Mouse (Mus musculus): ENCODE results near the gene Klhl10. TPM values are rescaled to one million over a fixed set of nuclear protein-coding genes. Genes with fewer than 3 reads are reported as not detected.
A peak's percentile ranks its signal among the peaks of the same experiment; 100 is the strongest.

Klhl10 gene
- total RNA-seq (2021) = 1 to 10 TPM in 1 of 2 experiments, under 1 TPM in 1; 0.61 to 1.4 TPM
- long read RNA-seq, experiment 1, partial matches to known transcripts = 0 of 184 reads
- long read RNA-seq, experiment 1, other reads (novel, unspliced or antisense) = 184 of 184 reads
- long read RNA-seq, experiment 2, partial matches to known transcripts = 0 of 108 reads
- long read RNA-seq, experiment 2, other reads (novel, unspliced or antisense) = 108 of 108 reads

GRCm38 (mm10) chr11:100441797-100442196 is at the start of gene Klhl10, which contains the start of gene Nt5c3b:
TSS of gene Klhl10 (plus strand) at chr11:100441917.
TSS of gene Nt5c3b (minus strand) at chr11:100441808.
- intact Hi-C loops (cut with DNase I) = no loop called here
- no peak for TF ChIP-seq CTCF (IDR thresholded peaks at IDR 0.05)
- peak within 1 kb of the TSS; percentile 72 for H3K4me3 ChIP-seq
- peak within 1 kb of the TSS; percentile 91 for H3K27ac ChIP-seq
- DNase-seq (ENCODE audit: extremely low spot score in 1 of 2, low spot score in 2 of 2) = no peak

DNA sequence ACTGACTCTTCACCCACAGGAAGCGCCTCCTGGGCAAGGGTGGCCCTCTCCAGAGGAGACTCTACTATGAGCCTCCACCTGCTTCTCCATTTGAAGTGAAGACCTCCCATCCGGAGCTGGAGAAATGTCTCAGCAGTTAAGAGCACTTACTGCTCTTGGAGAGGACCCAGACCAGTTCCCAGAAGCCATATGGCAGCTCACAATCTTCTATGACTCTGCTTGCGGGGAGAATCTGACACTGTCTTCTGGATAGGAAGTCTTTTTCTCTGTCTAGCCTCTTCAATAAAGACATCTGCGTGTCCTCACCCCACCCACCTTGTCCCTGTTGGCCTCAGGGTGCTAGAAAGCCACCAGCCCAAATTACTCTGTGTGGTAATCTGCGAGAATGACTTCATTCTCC is 48.8 kb upstream of the Klhl10 start:
- no peak for TF ChIP-seq CTCF (IDR thresholded peaks at IDR 0.05)
- no peak for DNase-seq (ENCODE audit: extremely low spot score in 1 of 2, low spot score in 2 of 2)
- H3K27ac ChIP-seq = peak overlapping the region; percentile 51; the same call in 1 of the 2 replicates
- intact Hi-C loops (cut with DNase I) = no loop called here
- no peak overlapping the region for H3K4me3 ChIP-seq

- Histone ChIP-seq H3K4me3 (no peak overlapping the region), H3K27ac (peak overlapping the region; percentile 51; the same call in 1 of the 2 replicates)
- intact Hi-C loops (cut with DNase I) = no loop called here
- no peak for TF ChIP-seq CTCF (IDR thresholded peaks at IDR 0.05)
- peak in 1 of 2 experiments; percentile 38 for DNase-seq (ENCODE audit: extremely low spot score in 1 of 2, low spot score in 2 of 2)
Measured at GRCm38 (mm10) chr11:100393733-100394132, 48.0 kb upstream of the Klhl10 start.

DNA sequence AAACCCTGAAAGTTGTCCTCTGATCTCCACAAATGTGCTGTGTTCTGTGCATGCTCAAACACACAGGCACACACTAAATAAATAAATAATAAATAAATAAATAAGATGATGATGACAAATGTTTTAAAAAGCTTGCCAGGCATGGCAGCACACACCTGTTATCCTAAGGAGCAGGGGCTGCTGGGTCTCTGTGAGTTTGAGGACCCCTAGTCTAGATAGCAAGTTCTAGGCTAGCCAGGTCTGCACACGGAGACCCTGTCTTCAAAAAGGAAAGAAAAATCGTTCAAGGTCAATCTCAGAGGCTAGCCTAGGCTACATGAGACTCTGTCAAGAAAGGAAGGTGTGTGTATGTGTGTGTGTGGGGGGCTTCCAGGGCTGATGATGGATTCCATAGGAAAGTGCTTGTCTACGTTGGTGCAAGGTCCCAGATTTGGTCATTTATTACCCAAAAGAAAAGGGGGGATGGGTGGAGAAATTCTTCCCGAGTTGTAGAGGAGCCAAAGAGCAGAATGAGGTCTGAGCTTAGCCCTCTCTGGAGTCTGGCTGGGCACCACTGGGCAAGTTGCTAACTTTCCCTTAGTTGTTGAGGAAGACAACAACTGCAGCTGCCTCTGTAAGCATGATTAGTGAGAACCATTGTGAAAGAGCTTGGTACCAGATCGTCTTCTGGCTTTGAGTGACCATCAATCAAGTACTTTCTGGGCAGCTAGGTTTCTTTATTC is 47.2 kb upstream of the Klhl10 start:
- intact Hi-C loops (cut with DNase I) = no loop called here
- DNase-seq (ENCODE audit: extremely low spot score in 1 of 2, low spot score in 2 of 2) = no peak
- TF ChIP-seq CTCF (IDR thresholded peaks at IDR 0.05) = no peak
- H3K4me3 ChIP-seq = no peak overlapping the region; the same call in 1 of the 2 replicates
- peak overlapping the region; percentile 72; the same call in 1 of the 2 replicates for H3K27ac ChIP-seq

DNA sequence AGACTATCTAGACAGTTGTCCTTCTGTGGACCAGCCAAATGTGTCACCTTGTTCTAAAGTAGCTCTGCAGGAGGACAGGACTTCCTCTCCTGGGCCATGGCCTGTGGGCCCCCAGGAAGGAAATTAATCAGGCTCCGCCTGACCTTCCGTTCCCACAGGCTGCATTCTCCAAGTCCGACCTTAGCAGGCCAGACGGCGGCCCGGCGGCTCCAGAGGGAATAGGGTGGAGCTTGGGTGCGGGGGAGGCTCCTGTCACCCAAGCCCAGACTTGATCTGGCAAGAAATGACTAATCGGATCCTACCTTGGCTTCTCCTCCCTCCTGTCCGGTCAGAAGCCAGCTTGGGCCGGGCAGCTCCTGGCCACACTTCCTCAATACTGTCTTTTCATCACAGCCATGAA is 46.5 kb upstream of the Klhl10 start:
- intact Hi-C loops (cut with DNase I) = no loop called here

GRCm38 (mm10) chr11:100395861-100396631 is 45.7 kb upstream of the Klhl10 start:
- peak overlapping the region; percentile 89 for H3K4me3 ChIP-seq
- intact Hi-C loops (cut with DNase I) = no loop called here
- TF ChIP-seq CTCF (IDR thresholded peaks at IDR 0.05) = no peak; the same call in 1 of the 2 replicates
- no peak for DNase-seq (ENCODE audit: extremely low spot score in 1 of 2, low spot score in 2 of 2)
- H3K27ac ChIP-seq = peak overlapping the region; percentile 72

More for the DNA sequence above, 46.5 kb upstream of the Klhl10 start:
- TF ChIP-seq CTCF (IDR thresholded peaks at IDR 0.05) = no peak
- DNase-seq (ENCODE audit: extremely low spot score in 1 of 2, low spot score in 2 of 2) = no peak
- Histone ChIP-seq H3K27ac (peak overlapping the region; percentile 72), H3K4me3 (peak overlapping the region; percentile 89)

- Histone ChIP-seq H3K4me3 (peak overlapping the region; percentile 89), H3K27ac (peak overlapping the region; percentile 72)
- intact Hi-C loops (cut with DNase I) = no loop called here
- peak; percentile 45 for TF ChIP-seq CTCF (IDR thresholded peaks at IDR 0.05)
- DNase-seq (ENCODE audit: extremely low spot score in 1 of 2, low spot score in 2 of 2) = peak in 1 of 2 experiments; percentile 45
Measured at GRCm38 (mm10) chr11:100396886-100397599, 44.7 kb upstream of the Klhl10 start.

GRCm38 (mm10) chr11:100397600-100398389 is 43.9 kb upstream of the Klhl10 start, which contains the start of gene Jup:
TSS of gene Jup (minus strand) at chr11:100397763.
- peak within 1 kb of the TSS; percentile 89 for H3K4me3 ChIP-seq
- peak within 1 kb of the TSS; percentile 72 for H3K27ac ChIP-seq
- DNase-seq (ENCODE audit: extremely low spot score in 1 of 2, low spot score in 2 of 2) = peak; percentile 99 to 100
- intact Hi-C loops (cut with DNase I) = no loop called here
- TF ChIP-seq CTCF (IDR thresholded peaks at IDR 0.05) = no peak

DNA sequence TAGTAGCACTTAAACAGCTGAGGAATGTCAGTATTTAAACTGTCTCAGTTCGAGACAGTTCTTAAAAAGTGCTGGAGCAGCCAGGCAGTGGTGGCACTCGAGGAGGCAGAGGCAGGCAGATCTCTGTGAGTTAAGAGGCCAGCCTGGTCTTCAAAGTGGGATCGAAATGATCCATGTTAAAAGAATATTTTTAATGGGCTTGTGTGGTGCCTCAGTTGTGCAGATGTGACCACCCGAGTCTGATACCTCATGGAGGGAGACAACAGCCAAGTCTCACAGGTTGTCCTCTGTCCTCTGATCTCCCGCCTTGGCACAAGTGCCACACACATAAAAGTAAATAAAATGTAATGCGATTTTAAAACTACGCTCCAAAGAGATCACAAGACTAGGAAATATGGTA is 43.2 kb upstream of the Klhl10 start:
- intact Hi-C loops (cut with DNase I) = no loop called here
- TF ChIP-seq CTCF (IDR thresholded peaks at IDR 0.05) = no peak
- peak overlapping the region; percentile 33; the same call in 1 of the 2 replicates for H3K27ac ChIP-seq

GRCm38 (mm10) chr11:100399320-100399719 is 42.4 kb upstream of the Klhl10 start:
- no peak for DNase-seq (ENCODE audit: extremely low spot score in 1 of 2, low spot score in 2 of 2)
- Histone ChIP-seq H3K27ac (no peak overlapping the region), H3K4me3 (no peak overlapping the region)
- intact Hi-C loops (cut with DNase I) = no loop called here
- TF ChIP-seq CTCF (IDR thresholded peaks at IDR 0.05) = no peak

More for the DNA sequence above, 43.2 kb upstream of the Klhl10 start:
- no peak overlapping the region for H3K4me3 ChIP-seq
- no peak for DNase-seq (ENCODE audit: extremely low spot score in 1 of 2, low spot score in 2 of 2)

Data from left cerebral cortex, adult 2 months (tissue).